Mouse (Mus musculus): ENCODE data around the gene Dync1h1.

Gene Dync1h1

DNA sequence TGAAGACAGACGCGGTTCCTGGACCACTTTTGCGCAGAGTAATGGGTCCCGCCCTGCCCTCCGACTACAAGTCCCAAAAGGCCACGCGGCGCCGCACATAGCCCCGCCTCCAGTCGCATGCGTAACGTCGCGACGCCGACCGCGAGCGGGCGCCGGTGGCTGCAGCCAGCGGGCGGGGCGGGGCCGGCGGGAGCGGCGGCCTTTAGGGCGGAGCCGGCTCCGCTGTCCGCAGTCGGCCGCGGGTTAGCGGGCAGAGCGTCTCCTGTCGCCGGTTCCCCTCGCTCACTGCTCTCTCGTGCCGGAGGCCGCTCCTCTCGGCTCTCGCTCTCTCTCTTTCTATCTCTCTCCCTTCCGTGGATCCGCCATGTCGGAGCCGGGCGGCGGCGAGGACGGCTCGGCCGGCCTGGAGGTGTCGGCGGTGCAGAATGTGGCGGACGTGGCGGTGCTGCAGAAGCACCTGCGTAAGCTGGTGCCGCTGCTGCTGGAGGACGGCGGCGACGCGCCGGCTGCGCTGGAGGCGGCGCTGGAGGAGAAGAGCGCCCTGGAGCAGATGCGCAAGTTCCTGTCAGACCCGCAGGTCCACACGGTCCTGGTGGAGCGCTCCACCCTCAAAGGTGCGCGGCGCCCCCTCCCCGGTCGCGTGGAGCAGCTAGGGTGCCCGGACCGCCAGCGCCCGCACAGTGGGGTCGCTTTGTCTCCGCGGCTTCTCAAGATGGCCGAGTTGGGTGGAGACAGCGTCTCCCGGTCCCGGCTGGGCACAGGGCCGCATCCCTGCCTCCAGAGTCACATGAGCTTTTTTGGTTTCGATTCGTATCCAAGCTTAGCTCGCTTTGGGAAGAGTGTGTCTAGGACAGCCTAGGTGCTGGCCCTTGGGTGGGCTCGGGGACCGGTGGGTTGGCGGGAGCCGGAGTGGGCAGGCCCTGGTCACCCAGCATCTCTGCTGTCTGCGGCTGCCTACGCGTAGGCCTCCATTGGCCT is at the start of gene Dync1h1:
TSS of gene Dync1h1 (plus strand) at position 212 of the 978 bp plus-strand sequence.
- DNase-seq (ENCODE audit: low read depth, low spot score), result peak; percentile 94

DNA sequence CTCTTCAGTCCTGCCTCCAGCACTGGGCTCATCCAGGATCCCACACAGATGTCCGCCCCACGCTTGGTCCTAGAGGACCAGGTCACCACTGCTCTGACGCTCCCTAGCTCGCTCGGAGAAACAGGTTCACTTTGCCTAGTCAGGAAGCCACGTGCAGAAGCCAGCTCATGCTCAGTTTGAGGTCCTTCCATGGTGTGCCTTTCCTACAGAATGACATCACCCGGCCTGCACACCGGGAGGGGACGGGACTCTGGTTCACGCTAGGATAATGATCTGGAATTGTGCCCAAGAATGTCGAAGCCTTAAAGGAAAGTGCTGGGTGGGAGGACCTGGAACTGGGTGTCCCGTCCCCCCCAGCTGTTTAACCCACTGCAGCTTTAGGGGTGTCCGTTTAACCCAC is 49.1 kb upstream of the Dync1h1 start:
- DNase-seq (ENCODE audit: low read depth, low spot score), result no peak

DNA sequence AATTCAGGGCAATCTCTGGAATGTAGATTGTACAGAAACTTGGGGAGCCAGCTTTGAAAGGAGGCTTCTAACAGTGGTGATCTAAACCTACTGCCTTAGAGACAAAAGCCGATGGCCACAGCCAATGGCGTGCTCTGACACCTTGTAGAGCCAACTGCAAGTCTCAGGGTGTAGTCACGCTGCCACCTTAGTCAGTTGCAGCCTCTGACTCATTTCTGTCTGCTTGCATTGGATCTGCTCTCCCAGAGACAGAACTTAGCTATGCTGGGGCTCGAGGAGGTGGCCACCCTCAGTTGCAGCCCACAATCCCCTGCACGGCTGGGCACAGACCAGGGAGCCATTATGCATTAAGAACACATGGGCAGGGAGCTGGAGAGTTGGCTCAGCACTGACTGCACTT is 47.9 kb upstream of the Dync1h1 start:
- no peak for DNase-seq (ENCODE audit: low read depth, low spot score)

DNA sequence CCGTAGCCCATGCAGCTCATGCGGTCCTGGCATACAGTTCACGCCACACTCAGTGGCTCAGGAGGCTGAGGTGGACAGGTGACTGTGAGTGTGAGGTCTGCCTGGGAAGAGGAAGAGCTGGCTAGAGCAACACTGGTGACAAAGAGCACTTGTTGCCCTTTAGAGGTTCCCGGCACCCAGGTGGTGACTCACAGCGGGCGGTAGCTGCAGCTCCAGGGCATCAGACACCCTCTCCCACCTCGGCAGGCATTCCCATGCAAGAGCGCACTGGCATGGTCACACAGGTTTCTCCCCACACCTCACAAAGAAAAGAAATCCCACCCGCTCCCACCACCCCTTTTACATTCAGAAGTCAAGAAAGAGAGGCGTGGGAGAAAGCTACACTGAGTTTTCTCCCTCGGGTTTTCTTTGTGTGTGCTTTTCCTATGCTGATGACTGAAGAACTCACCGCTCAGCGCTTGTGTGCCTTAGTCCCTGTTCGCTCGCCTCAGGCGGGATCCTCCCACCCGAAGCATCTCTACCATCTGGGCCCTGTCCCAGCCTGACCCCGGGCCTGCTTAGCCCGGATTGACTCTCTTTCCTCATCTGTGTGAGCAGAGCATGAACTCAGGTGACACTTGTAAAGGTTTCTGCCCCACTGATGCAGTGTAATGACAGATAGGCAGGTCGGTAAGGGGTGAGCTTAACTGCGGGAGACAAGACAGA is 45.6 kb upstream of the Dync1h1 start:
- DNase-seq (ENCODE audit: low read depth, low spot score), result no peak

DNA sequence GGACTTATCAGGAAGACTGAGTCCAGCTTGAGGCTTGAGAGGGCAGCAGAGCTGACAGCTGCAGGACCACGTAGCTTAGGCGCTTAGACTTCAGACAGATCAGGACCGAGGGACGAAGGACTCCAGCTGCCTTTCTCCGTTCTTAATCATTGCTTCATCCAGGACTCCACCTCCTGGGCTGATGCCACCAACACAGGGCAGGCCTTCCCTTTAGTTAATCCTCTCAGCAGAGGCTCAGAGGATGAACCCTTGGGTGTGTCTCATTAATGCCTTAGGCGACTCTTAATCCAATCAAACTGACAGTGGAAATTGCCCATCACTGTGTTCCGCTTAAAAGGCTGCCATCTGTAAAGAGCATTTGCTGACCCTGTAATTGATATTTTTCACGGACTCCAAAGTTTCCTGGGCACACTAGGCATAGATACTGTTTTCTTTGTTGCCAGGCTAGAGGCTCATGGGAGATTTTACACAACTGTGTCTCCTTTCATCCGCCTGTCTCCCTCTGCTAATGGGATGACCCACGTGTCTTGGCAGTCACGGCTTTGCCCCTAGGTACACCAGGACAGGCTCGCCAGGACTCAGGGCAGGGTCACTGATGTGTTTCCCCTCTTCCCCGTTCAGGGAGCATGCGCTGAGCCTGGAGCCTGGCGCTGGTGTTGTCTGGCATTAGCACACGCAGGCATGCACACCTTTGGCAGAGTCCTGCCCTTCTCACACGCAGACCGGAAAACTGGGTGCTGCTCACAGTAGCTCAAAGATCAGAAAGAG is 44.2 kb upstream of the Dync1h1 start:
- DNase-seq (ENCODE audit: low read depth, low spot score), result no peak

DNA sequence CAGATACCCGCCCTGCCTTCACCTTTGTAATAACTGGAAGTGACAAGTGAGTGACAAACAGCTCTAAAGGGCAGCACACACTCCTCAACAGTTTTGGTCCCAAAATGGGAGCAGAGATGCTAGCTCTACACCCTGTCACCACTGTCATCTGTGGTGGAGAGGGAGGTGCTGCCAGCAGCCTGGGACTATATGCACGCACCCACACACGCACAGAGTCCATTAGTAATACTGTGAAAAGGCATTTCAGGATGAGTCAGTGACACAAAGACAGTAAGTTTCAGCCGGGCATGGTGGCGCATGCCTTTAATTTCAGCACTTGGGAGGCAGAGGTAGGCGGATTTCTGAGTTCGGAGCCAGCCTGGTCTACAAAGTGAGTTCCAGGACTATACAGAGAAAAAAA is 43.1 kb upstream of the Dync1h1 start:
- DNase-seq (ENCODE audit: low read depth, low spot score), result no peak

DNA sequence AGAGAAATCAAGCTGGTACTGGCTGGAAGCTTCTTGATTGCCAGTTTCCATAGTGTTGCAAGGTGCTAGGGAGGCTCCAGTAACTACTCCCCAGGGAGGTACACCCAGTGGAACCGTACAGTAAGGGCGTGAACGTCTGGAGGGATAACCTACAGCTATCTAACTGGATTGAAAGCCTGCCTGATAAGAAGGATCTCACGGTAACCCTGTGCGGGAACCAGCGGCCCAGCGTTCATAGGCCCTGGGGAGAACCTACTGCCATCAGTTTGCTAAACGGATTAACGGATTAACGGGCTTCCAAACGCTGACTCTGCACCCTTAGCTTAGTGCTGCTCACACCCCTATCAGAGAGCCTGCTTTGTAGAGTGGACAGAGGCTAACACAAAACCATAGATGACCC is 37.9 kb upstream of the Dync1h1 start:
- no peak for DNase-seq (ENCODE audit: low read depth, low spot score)

DNA sequence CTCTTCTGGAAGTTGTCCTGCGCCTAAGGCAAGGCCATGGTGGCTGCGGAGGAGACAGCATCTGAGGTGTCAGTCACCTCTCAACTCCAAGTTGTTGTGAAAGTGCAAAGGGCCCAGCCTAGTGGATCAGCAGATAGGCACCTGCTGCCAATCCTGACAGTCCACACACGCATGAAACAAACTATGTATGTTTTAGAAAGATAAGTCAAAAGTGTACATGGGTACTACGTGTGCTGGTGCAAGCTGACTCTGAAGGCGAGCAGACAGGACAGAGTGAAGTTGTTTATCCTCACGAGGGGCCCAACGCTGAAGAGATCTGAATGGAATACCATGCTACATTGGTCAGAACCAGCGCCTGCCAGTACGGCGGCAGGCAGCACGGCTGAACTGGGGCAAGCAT is 36.4 kb upstream of the Dync1h1 start:
- DNase-seq (ENCODE audit: low read depth, low spot score), result no peak

DNA sequence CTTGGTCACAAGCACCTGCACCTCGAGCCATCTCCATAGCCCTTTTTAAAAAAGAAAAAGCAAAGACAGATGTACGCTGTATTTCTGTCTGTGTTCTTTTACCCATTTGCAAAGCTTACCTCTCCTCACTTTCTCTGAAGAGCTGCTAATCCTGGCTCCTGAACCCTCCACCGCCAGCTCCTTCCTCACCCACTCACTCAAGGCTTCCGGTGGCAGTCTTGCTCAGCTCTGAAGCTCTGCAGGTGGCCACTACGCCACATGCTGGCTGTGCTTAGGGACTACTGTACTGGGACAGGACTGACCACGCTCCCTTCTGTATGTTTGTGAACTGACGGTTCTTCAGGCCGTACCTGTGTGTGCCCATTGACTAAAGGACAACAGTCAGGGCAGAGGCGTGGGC is 34.9 kb upstream of the Dync1h1 start:
- no peak for DNase-seq (ENCODE audit: low read depth, low spot score)

DNA sequence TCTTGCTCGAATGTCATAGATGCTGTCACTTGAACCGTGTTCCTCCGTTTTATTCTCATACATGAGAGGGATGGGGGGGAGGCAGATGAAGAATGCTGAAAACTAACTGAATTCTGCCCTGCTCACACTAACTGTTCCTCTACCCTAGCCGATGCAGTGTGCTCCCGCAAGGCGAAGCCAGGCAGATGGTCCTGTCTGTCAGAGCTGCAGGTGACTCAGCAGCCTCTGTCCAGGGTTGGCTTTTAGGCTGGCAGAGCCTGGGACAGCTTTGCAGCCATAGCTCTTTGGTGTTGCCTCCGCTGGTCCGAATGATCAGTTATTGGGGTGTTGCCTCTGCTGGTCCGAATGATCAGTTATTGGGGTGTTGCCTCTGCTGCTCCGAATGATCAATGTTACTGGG is 30.2 kb upstream of the Dync1h1 start:
- no peak for DNase-seq (ENCODE audit: low read depth, low spot score)

DNA sequence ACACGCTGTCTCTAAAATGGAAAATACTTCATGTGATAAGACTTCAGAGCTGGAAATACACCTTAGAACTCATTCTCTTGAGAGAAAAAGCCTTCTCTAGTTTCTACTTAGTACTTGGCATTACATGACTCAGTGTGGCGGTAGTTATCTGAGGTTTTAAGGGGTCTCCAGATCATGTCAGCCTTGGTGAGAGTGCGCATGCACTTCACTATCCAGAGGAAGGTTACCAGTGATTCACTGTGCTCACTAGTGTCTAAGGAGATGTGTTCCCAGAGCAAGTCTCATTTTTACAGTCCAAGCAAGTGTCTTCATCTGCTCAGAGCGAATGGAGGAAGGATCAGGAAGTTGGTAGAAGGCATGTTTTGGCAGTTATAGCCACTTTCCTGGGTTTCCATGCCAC is 28.9 kb upstream of the Dync1h1 start:
- no peak for DNase-seq (ENCODE audit: low read depth, low spot score)

DNA sequence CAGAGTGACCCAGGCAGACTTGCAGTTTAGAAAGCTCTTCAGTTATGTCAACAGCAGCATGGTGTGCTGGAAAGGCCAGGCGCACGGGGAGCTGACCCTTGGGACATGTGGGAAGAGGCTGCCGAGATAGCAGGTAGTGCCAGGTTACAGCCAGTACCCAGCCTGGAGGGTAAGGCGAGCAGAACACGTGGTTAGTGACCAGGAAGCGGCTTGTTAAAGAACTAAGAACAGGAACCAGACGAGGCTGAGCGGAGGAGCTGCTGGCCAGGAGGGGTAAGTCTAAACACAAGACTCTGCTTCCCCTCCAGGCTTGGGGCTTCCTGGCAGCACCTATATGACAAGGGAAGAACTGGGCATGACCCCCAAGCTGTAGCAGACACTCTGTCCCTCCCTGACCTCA is 27.6 kb upstream of the Dync1h1 start:
- no peak for DNase-seq (ENCODE audit: low read depth, low spot score)

DNA sequence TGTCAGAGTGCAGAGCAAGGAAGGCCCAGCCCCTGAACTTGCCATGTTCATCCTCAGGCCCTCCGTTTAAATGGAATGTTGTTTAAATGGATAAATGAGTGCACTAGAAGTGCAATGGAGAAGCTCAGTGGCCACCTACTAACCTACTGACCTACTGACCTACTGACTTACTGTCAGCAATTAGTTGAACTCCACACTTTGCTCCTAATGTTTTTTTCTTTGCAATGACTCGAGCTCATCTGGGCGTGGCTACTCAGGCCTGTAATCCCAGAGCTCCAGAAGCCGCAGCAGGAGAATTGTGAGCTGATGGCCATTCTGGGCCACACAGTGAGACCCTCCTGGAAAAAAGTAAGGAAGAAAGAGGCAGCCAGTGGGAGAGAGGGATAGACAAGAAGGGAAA is 25.3 kb upstream of the Dync1h1 start:
- no peak for DNase-seq (ENCODE audit: low read depth, low spot score)

DNA sequence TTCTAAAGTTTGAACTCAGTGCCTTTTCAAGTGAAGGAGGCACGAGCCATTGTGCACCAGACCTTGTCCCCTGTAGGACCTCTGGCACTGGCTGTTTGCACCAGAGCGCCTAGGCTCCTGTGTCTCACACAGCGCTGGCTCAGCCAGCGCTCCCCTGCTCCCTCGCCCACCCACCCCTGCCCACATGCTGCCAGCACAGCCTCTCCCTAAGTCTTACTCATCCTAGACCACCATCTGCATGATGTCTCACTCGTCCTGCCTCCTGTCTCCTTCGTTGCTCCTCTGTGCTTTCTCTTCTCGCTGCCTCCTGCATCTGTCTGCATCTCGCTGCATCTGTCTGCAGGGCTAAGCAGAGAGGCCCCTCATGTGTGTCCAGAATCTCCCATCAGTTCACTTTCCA is 22.9 kb upstream of the Dync1h1 start:
- no peak for DNase-seq (ENCODE audit: low read depth, low spot score)

DNA sequence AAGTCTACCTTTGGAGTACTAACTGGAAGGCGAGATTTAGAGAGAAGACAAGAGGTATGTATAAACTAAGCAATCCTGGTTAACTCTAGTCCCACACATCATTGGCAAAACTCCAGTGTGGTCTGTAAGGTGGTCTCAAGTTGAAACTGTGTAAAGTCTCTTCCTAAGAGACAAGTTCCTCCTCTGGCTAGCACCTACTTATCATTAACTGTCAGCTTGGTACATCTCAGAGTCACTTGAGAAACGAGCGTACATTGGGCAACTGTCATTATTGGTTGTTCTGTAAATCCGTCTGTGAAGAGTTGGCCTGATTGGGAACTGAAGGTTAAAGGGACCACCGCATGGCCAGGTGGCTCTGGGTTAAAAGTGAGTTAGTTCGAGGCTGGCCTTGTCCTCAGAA is 12.6 kb upstream of the Dync1h1 start:
- no peak for DNase-seq (ENCODE audit: low read depth, low spot score)

DNA sequence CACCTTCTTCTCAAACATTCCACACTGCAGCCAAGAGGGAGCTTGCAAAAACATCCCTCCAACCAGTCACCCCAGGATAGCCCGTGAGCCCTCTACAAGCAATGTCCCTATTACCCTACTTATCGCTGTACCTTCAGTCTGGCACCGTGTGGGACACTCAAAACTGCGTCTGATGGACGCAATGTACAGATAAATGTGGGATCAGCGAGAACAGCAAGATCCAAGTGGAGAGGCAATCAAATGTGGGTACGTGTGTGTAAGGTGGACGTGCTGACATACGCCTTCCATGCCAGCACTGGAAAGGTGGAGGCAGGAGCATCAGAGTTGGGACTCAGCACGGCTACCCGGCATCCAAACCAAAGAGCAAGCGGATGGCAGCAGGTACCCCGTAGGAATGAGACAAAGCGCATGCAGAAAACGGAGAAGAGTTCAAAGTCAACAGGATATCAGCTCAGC is 10.4 kb upstream of the Dync1h1 start:
- DNase-seq (ENCODE audit: low read depth, low spot score), result no peak

DNA sequence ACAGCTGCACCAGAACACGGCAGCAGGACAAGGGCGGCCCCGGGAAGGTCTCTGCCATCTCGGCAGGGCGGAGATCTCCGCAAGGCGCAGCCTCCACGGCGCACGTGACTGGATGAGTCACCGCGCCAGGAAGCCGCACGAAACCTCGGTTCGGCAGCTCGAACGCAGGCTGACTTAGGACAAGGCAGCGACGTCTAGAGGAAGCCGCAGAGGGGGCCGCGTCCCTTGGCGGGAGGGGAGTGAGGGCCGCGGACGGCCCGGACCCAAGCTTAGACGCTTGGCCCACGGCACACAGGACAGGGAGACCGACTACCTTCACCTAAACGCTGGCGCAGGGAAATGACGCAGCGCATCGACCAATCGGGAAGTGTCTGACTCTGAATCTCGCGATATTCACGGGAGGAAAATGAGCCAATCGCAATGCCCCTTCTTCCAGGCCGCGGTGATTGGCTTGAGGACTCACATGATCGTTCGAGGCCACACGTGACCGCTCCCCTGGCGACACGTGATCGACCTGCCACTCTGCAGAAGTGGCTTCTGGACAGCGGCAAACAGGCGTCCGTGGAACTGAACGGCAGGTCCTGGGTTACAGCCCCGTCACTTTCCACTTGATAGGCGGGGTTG is 9.9 kb upstream of the Dync1h1 start:
- peak; percentile 99 for DNase-seq (ENCODE audit: low read depth, low spot score)

DNA sequence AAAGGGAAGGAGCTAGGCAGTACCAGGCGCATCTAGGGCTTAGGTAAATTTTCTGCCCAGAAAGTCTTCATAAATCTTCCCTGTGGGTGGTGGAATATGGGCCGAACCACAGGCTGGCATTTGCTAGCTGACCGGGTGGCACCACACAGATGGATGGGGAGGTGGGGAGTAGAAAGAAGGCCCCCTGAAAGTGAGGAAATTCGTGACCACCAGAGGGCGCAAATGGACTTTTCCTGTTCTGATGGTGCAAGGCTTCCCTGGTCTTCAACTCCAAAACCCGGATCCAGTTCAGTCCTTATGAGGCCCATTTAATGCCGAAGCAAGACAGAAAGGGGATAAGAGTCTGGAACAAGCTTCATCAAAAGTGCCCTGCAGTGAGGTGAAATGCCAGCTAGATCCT is 2.7 kb upstream of the Dync1h1 start:
- DNase-seq (ENCODE audit: low read depth, low spot score), result peak; percentile 71

DNA sequence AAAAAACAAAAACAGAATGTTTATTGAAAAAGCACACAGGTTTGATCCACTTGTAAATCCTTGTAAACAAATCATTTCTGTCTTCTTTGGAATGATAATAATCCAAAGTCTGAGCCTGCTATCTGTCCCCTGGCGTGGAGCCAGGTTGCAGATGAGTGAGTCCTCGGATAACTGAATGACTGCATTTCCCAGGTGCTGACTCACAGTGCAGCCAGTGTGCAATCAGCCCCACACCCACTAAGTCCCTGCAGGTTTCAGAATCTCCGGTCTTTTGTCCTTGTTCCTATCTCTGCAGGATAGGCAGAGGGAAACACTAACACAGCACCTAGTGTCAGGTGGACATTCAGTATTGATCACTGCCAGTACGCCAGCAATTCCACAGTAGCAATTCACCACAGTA is 1.5 kb upstream of the Dync1h1 start:
- DNase-seq (ENCODE audit: low read depth, low spot score), result no peak

DNA sequence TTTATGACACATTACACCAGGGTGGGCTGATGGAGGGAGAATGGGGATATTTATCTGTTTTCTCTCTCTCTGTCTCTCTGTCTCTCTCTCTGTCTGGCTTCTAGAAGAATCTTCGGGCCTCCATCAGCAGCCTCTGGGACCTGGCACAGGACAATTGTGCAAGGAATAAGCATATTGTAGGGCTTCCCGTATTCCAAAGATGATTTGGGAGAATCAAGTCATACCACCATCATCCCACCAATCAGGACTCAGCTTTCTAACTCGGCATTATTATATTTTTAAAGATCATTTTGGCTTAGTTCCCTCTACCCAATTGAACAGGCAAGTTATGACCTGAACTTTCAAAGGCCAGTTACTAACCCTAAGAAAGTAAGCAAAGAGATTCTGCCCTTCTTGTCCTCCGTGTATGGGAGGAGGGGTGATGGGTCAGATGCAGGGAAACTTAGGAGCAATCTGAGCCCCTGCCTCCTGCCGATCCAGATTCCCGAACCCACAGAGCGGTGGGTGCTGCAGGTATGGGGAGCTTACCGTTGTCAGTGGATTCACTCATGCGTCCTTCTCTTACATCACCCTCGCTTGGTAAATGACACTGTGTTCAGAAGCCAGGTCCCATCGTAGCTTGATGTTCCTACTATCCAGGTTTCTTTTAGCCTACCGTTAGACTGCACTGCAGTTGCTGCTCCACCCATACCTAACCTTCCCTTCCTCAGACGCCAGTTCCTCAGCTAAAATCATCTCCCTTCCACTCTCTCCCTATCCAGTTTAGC is 844 bp upstream of the Dync1h1 start:
- no peak for DNase-seq (ENCODE audit: low read depth, low spot score)

DNA sequence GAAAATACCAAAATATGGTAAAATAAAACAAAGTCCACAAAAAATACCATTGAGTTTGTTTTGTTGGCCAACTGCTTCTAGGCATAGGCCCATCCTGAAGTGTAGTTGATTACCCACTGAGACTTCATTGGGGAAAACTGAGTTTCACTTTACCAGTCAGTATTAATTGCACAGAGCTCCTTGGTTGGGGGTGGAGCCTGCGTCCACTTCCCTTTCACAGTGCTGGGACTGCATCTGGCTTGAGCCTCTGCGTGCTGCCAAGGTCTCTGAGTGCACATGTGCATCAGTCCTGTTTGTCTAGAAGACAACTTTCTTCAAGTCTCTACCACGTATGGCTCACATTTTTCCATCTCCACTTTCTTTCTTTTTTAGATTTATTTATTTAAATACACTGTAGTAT is 4.9 kb downstream of the Dync1h1 start:
- peak; percentile 56 for DNase-seq (ENCODE audit: low read depth, low spot score)
